Mouse (Mus musculus) forebrain, embryonic 15.5 days (tissue): Measurements from ENCODE around the gene Sept12. TPM values are rescaled to one million over a fixed set of nuclear protein-coding genes. Genes with fewer than 3 reads are reported as not detected.
A peak's percentile ranks its signal among the peaks of the same experiment; 100 is the strongest.

Experiments used
- ATAC-seq: fragments of 200-750 bp; cut with Nextera tagmentation; replicated peaks from 2 replicates; pipeline ENCODE4 v1.8.0; 2017; ENCODE audit warnings: mild to moderate bottlenecking, moderate TSS enrichment, moderate library complexity
- H3K27ac ChIP-seq: fragments of 300-500 bp; sonication (generic); replicated peaks from 2 replicates; pipeline ENCODE4 v1.5.1; 2015; ENCODE audit warnings: mild to moderate bottlenecking, inconsistent platforms
- H3K27me3 ChIP-seq: fragments of 300-500 bp; sonication (generic); 2 replicates; pipeline ENCODE4 v1.6.1; 2015; ENCODE audit warnings: inconsistent platforms
- H3K36me3 ChIP-seq: fragments of 300-500 bp; sonication (generic); 2 replicates; pipeline ENCODE4 v1.6.1; 2015; ENCODE audit warnings: mild to moderate bottlenecking, inconsistent platforms
- H3K4me1 ChIP-seq: fragments of 300-500 bp; sonication (generic); 2 replicates; pipeline ENCODE4 v1.6.1; 2015; ENCODE audit warnings: inconsistent platforms
- H3K4me2 ChIP-seq: fragments of 300-500 bp; sonication (generic); replicated peaks from 2 replicates; pipeline ENCODE4 v1.6.1; 2015; ENCODE audit warnings: mild to moderate bottlenecking, inconsistent platforms
- H3K4me3 ChIP-seq: fragments of 300-500 bp; sonication (generic); 2 replicates; pipeline ENCODE4 v1.5.1; 2015; ENCODE audit warnings: mild to moderate bottlenecking, inconsistent platforms
- H3K9ac ChIP-seq: fragments of 300-500 bp; sonication (generic); replicated peaks from 2 replicates; pipeline ENCODE4 v1.6.1; 2015; ENCODE audit warnings: mild to moderate bottlenecking, inconsistent platforms
- H3K9me3 ChIP-seq: fragments of 300-500 bp; sonication (generic); 2 replicates; pipeline ENCODE4 v1.6.1; 2016; ENCODE audit warnings: inconsistent platforms
- WGBS: fragments of 180-500 bp; shearing (Covaris S2); methylation state at CpG from one replicate; pipeline ENCODE4 v1.1.7; 2015; ENCODE audit warnings: mixed read lengths; 5-methylcytosine and 5-hydroxymethylcytosine counted together
- polyA plus RNA-seq: library from polyadenylated mRNA; unstranded; fragments of >200 nt; fragmentation: Nextera tagmentation; extraction: Ambion mirVana; gene quantifications from 2 replicates; pipeline ENCODE4 v1.2.1, GENCODE M21; 2015

Gene Sept12
- polyA plus RNA-seq, 1 experiment from 2014 or later, result not detected

GRCm38 (mm10) chr16:4945415-4945814, 52.2 kb downstream of the Sept12 start:
- H3K36me3 ChIP-seq, result peaks cover 88% of the 10 kb centered on the region
- H3K4me3 ChIP-seq, result no peak overlapping the region
- H3K4me2 ChIP-seq, result no peak overlapping the region
- ATAC-seq, result no peak
- H3K27me3 ChIP-seq, result no peaks in the 10 kb centered on the region
- H3K9ac ChIP-seq, result no peak overlapping the region
- peaks cover 1% of the 10 kb centered on the region for H3K4me1 ChIP-seq
- WGBS, result 83% methylated on average over 4 of the region's 4 CpGs
- H3K27ac ChIP-seq, result no peak overlapping the region
- H3K9me3 ChIP-seq, result no peaks in the 10 kb centered on the region

- WGBS, result 95% methylated on average over 3 of the region's 3 CpGs
- Histone ChIP-seq H3K36me3 (peaks cover 80% of the 10 kb centered on the region), H3K4me2 (no peak overlapping the region), H3K27ac (no peak overlapping the region), H3K9me3 (no peaks in the 10 kb centered on the region), H3K27me3 (no peaks in the 10 kb centered on the region), H3K4me1 (peaks cover 14% of the 10 kb centered on the region), H3K9ac (no peak overlapping the region), H3K4me3 (no peak overlapping the region)
- no peak for ATAC-seq
These were observed 54.2 kb downstream of the Sept12 start for GRCm38 (mm10) chr16:4943431-4943830.

DNA sequence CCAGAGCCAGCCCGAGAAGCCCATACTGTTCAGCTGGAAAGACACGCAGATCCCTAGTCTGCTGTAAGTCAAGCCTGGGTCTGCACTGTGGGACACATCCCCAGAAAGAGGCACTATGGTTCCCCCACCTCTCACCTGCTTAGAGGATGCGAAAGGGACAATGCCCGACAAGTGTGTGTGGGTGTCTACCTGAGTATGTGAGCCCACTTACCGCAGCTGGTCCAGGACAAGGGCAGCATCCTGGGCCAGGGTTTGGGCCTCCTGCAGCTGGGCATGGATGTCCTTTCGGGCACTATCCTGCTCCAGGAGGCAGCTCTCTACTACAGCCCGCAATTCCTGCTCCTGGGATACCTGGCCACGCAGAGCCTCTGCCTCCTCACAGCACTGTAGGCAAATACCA, 54.8 kb downstream of the Sept12 start:
- Histone ChIP-seq H3K4me2 (no peak overlapping the region), H3K9ac (no peak overlapping the region), H3K27ac (no peak overlapping the region), H3K36me3 (peaks cover 74% of the 10 kb centered on the region), H3K4me3 (no peak overlapping the region), H3K4me1 (peaks cover 16% of the 10 kb centered on the region), H3K27me3 (no peaks in the 10 kb centered on the region), H3K9me3 (no peaks in the 10 kb centered on the region)
- no peak for ATAC-seq
- 91% methylated on average over 8 of the region's 8 CpGs for WGBS

GRCm38 (mm10) chr16:4941016-4941415, 56.6 kb downstream of the Sept12 start:
- ATAC-seq, result no peak
- Histone ChIP-seq H3K4me1 (peaks cover 16% of the 10 kb centered on the region), H3K27me3 (no peaks in the 10 kb centered on the region), H3K4me3 (no peak overlapping the region), H3K9ac (no peak overlapping the region), H3K4me2 (no peak overlapping the region), H3K27ac (no peak overlapping the region), H3K9me3 (no peaks in the 10 kb centered on the region), H3K36me3 (peaks cover 68% of the 10 kb centered on the region)

- no peak overlapping the region for H3K27ac ChIP-seq
These were observed 57.3 kb downstream of the Sept12 start for GRCm38 (mm10) chr16:4940311-4940850.

DNA sequence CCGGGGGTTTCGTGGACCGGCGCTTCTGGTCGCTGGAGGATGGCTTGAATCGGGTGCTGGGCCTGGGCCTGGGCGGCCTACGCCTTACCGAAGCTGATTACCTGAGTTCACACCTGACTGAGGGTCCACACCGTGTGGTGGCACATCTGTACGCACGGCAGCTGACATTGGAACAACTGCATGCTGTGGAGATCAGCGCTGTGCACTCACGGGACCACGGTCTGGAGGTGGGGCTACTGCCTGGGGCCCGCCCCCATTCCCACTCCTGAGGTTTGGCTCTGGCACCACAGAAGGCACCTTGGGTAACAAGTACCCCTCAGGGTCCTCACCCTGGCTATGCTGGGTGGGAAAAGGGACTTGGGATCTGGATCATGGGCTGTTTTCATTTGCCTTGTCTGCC, 58.2 kb downstream of the Sept12 start:
- H3K9me3 ChIP-seq, result no peaks in the 10 kb centered on the region
- peak overlapping the region; percentile 92 for H3K4me3 ChIP-seq
- peaks cover 65% of the 10 kb centered on the region for H3K36me3 ChIP-seq
- peak overlapping the region; percentile 99 for H3K9ac ChIP-seq
- no peaks in the 10 kb centered on the region for H3K27me3 ChIP-seq
- H3K4me2 ChIP-seq, result peak overlapping the region; percentile 98
- H3K27ac ChIP-seq, result peak overlapping the region; percentile 88
- peaks cover 16% of the 10 kb centered on the region for H3K4me1 ChIP-seq
- peak; percentile 65 for ATAC-seq
- 3% methylated on average over 16 of the region's 16 CpGs for WGBS

More at GRCm38 (mm10) chr16:4940311-4940850, 57.3 kb downstream of the Sept12 start:
- peaks cover 68% of the 10 kb centered on the region for H3K36me3 ChIP-seq
- no peak for ATAC-seq
- WGBS, result 91% methylated on average over 10 of the region's 10 CpGs
- peak overlapping the region; percentile 92; the same call in 1 of the 2 replicates for H3K4me3 ChIP-seq
- no peaks in the 10 kb centered on the region for H3K27me3 ChIP-seq
- no peak overlapping the region for H3K9ac ChIP-seq
- peaks cover 16% of the 10 kb centered on the region for H3K4me1 ChIP-seq
- H3K9me3 ChIP-seq, result no peaks in the 10 kb centered on the region
- H3K4me2 ChIP-seq, result peak overlapping the region; percentile 98

GRCm38 (mm10) chr16:4938989-4939388, 58.7 kb downstream of the Sept12 start:
- H3K4me1 ChIP-seq, result peaks cover 16% of the 10 kb centered on the region
- H3K9me3 ChIP-seq, result no peaks in the 10 kb centered on the region
- peak overlapping the region; percentile 88 for H3K27ac ChIP-seq
- peak overlapping the region; percentile 99 for H3K9ac ChIP-seq
- H3K4me3 ChIP-seq, result peak overlapping the region; percentile 92
- H3K36me3 ChIP-seq, result peaks cover 65% of the 10 kb centered on the region
- no peaks in the 10 kb centered on the region for H3K27me3 ChIP-seq
- WGBS, result under 1% methylated on average over 28 of the region's 28 CpGs
- H3K4me2 ChIP-seq, result peak overlapping the region; percentile 98
- peak; percentile 97 for ATAC-seq

GRCm38 (mm10) chr16:4938461-4938860, 59.2 kb downstream of the Sept12 start, which contains the start of gene Nudt16l1:
TSS of gene Nudt16l1 (plus strand) at chr16:4938761.
- peaks cover 62% of the 10 kb centered on the region for H3K36me3 ChIP-seq
- peak within 1 kb of the TSS; percentile 92 for H3K4me3 ChIP-seq
- H3K9me3 ChIP-seq, result no peaks in the 10 kb centered on the region
- peak within 1 kb of the TSS; percentile 88 for H3K27ac ChIP-seq
- peak within 1 kb of the TSS; percentile 99 for H3K9ac ChIP-seq
- H3K4me2 ChIP-seq, result peak within 1 kb of the TSS; percentile 98
- ATAC-seq, result no peak; the same call in 1 of the 2 replicates
- 7% methylated on average over 2 of the region's 2 CpGs for WGBS
- no peaks in the 10 kb centered on the region for H3K27me3 ChIP-seq
- H3K4me1 ChIP-seq, result peaks cover 16% of the 10 kb centered on the region

DNA sequence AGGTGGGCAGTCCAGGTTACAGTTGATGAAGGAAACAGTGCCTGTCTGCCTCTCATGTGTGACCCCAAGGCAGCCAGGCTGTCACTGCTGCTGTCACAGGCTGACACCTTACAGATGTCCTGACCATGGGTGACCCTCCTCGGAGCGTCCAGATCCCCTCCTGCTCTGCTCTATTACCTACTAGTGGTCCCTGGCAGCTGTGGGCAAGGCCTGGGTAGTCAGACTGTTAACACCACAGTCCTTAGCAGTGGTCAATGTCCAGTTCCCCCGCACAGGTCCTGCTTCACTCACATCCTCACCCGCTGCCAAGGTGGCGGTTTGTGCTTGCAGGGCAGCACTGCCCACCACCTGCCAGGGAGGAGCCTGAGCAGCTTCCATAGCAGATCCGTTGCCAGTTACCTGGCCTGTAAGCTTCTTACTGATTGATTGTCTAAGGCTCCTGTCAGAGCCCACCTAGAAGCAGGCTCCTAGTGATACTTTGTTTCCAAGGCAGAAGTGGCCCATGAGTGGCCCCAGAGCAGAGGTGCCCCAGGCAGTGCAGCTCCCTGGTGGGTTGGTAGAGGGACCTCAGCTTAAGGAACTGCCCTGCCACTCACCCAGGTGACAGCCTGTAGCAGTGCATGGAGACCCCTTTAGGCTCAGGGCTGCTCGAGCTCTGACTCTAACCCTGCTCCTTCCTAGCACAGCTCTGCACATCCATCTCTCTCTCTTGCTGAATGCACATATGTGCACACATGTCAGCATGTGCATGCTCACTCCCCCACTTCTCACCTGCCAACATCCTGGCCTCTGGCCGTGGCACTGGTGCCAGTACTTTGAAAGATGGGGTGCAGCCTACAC, 60.1 kb downstream of the Sept12 start:
- Histone ChIP-seq H3K4me3 (no peak overlapping the region), H3K9ac (no peak overlapping the region), H3K27me3 (no peaks in the 10 kb centered on the region), H3K4me2 (no peak overlapping the region), H3K9me3 (no peaks in the 10 kb centered on the region), H3K27ac (no peak overlapping the region), H3K4me1 (peaks cover 16% of the 10 kb centered on the region), H3K36me3 (peaks cover 59% of the 10 kb centered on the region)
- ATAC-seq, result no peak
- WGBS, result 92% methylated on average over 8 of the region's 8 CpGs

Other genes starting within 250 kb of the Sept12 start
- gene Cdip1, start 207.6 kb downstream of the Sept12 start, polyA plus RNA-seq, result 101 and 104 TPM in 2 replicates
- 0.56 and 0.75 TPM in 2 replicates for gene 4930562C15Rik, start 162.4 kb downstream of the Sept12 start, polyA plus RNA-seq
- 45.1 and 47.6 TPM in 2 replicates for gene Ubald1, start 117.5 kb downstream of the Sept12 start, polyA plus RNA-seq
- gene Mgrn1, start 111.6 kb downstream of the Sept12 start, polyA plus RNA-seq, result 95.8 and 102 TPM in 2 replicates
- gene Nudt16l1, start 59.1 kb downstream of the Sept12 start, polyA plus RNA-seq, result 138 and 139 TPM in 2 replicates
- 79.9 and 80.7 TPM in 2 replicates for gene Anks3, start 33.6 kb downstream of the Sept12 start, polyA plus RNA-seq
- gene Smim22, start 9.4 kb upstream of the Sept12 start, polyA plus RNA-seq, result 1.0 and 1.1 TPM in 2 replicates
- 91.4 and 99.8 TPM in 2 replicates for gene Rogdi, start 15.7 kb upstream of the Sept12 start, polyA plus RNA-seq
- 192 and 196 TPM in 2 replicates for gene Glyr1, start 52.0 kb upstream of the Sept12 start, polyA plus RNA-seq
- 17.8 and 18.3 TPM in 2 replicates for gene Ubn1, start 52.2 kb upstream of the Sept12 start, polyA plus RNA-seq
- gene Ppl, start 134.6 kb upstream of the Sept12 start, polyA plus RNA-seq, result 0.19 TPM in 2 replicates
- gene Sec14l5, start 149.3 kb upstream of the Sept12 start, polyA plus RNA-seq, result 0.06 and 0.11 TPM in 2 replicates
- 11.6 and 12.8 TPM in 2 replicates for gene Nagpa, start 206.2 kb upstream of the Sept12 start, polyA plus RNA-seq
- gene AU021092, start 224.4 kb upstream of the Sept12 start, polyA plus RNA-seq, result 12.5 and 13.7 TPM in 2 replicates
- gene Alg1, start 235.8 kb upstream of the Sept12 start, polyA plus RNA-seq, result 34.8 and 37.2 TPM in 2 replicates